Mouse (Mus musculus) limb, embryonic 14.5 days (tissue): ENCODE measurements around the gene Gm42417. TPM values are rescaled to one million over a fixed set of nuclear protein-coding genes. Genes with fewer than 3 reads are reported as not detected.

Source experiments
- ATAC-seq: fragments of 200-750 bp; cut with Nextera tagmentation; 2 replicates; pipeline ENCODE4 v1.8.0; 2017; ENCODE audit warnings: low read depth, moderate number of reproducible peaks, moderate TSS enrichment; ENCODE audit not compliant: low FRiP score
- DNase-seq: peaks from one replicate; pipeline ENCODE4 v3.0.0-alpha.2; 2015; ENCODE audit warnings: low spot score
- H3K27ac ChIP-seq: fragments of 300-500 bp; sonication (generic); replicated peaks from 2 replicates; pipeline ENCODE4 v1.5.1; 2014; ENCODE audit warnings: low read depth, mild to moderate bottlenecking, low read length, moderate library complexity, mixed read lengths
- H3K27me3 ChIP-seq: fragments of 300-500 bp; sonication (generic); 2 replicates; pipeline ENCODE4 v1.6.1; 2014; ENCODE audit warnings: low read length, mixed read lengths; ENCODE audit not compliant: control insufficient read depth, insufficient read depth
- H3K36me3 ChIP-seq: fragments of 300-500 bp; sonication (generic); 2 replicates; pipeline ENCODE4 v1.6.1; 2014; ENCODE audit warnings: mild to moderate bottlenecking, low read length, moderate library complexity, mixed read lengths; ENCODE audit not compliant: control insufficient read depth, insufficient read depth
- H3K4me1 ChIP-seq: fragments of 300-500 bp; sonication (generic); 2 replicates; pipeline ENCODE4 v1.6.1; 2014; ENCODE audit warnings: antibody characterized with exemption, low read length, mixed read lengths; ENCODE audit not compliant: control insufficient read depth, insufficient read depth
- H3K4me2 ChIP-seq: fragments of 300-500 bp; sonication (generic); replicated peaks from 2 replicates; pipeline ENCODE4 v1.6.1; 2014; ENCODE audit warnings: low read depth, mild to moderate bottlenecking, low read length, moderate library complexity; ENCODE audit not compliant: severe bottlenecking
- H3K4me3 ChIP-seq: fragments of 300-500 bp; sonication (generic); replicated peaks from 2 replicates; pipeline ENCODE4 v1.5.1; 2014; ENCODE audit warnings: low read length
- H3K9ac ChIP-seq: fragments of 300-500 bp; sonication (generic); 2 replicates; pipeline ENCODE4 v1.6.1; 2014; ENCODE audit warnings: mild to moderate bottlenecking, low read depth, low read length, moderate library complexity; ENCODE audit not compliant: severe bottlenecking
- H3K9me3 ChIP-seq: fragments of 300-500 bp; sonication (generic); 2 replicates; pipeline ENCODE4 v1.6.1; 2016; ENCODE audit warnings: low read length; ENCODE audit not compliant: control insufficient read depth
- POLR2A ChIP-seq: fragments of 200-500 bp; IDR thresholded peaks from 2 replicates; pipeline ENCODE4 v1.8.0; 2012; ENCODE audit warnings: inconsistent platforms, mild to moderate bottlenecking, moderate library complexity, borderline replicate concordance; ENCODE audit not compliant: insufficient read depth, insufficient read length; ENCODE audit errors: extremely low read depth
- WGBS: fragments of 180-500 bp; shearing (Covaris S2); extraction: QIAGEN DNeasy Blood & Tissue Kit; methylation state at CpG from one replicate; pipeline ENCODE4 v1.1.7; 2014; 5-methylcytosine and 5-hydroxymethylcytosine counted together
- polyA plus RNA-seq, 2 experiments: library from polyadenylated mRNA; depleted of rRNA in 1 of 2; stranded (reverse) in 1 of 2; unstranded in 1 of 2; fragments of >200 nt; fragmentation: Nextera tagmentation in 1 of 2; extraction: Ambion mirVana in 1 of 2; gene quantifications; 2 replicates each; pipeline versions ENCODE4 v1.2.1 to v1.2.3; 2012 to 2014

Gm42417 gene
- polyA plus RNA-seq, 2 experiments, result 0.47 TPM; not detected in 1

DNA sequence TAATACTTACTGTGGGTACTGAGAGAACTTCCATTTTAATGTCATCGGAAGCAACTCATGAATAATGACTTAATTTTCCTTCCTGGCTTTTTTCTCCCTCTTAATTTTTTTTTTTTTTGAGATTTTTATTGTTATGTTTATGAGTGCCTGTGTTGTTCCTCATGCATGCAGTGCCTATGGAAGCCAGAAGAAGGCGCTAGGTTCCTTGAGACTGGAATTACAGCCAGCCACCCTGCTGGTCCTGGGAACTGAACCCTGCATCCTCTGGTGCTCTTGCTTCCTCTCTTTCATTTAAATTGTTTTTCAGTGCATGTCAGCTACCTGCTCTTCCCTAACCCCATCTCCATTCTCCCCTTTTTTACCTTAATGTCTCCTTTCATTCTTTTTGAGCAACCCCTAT, 25.5 kb downstream of the Gm42417 start:
- H3K27me3 ChIP-seq, result no peaks in the 10 kb centered on the region
- H3K36me3 ChIP-seq, result peaks cover 22% of the 10 kb centered on the region
- peak; percentile 18 for DNase-seq
- peak overlapping the region; percentile 93 for H3K4me2 ChIP-seq
- H3K4me1 ChIP-seq, result peaks cover 19% of the 10 kb centered on the region
- ATAC-seq, result no peak
- peak overlapping the region; percentile 94 for H3K4me3 ChIP-seq
- TF ChIP-seq POLR2A, result no peak
- H3K9ac ChIP-seq, result no peak overlapping the region
- no peak overlapping the region for H3K27ac ChIP-seq
- no peaks in the 10 kb centered on the region for H3K9me3 ChIP-seq
- WGBS, result 40% methylated on average over 2 of the region's 2 CpGs

DNA sequence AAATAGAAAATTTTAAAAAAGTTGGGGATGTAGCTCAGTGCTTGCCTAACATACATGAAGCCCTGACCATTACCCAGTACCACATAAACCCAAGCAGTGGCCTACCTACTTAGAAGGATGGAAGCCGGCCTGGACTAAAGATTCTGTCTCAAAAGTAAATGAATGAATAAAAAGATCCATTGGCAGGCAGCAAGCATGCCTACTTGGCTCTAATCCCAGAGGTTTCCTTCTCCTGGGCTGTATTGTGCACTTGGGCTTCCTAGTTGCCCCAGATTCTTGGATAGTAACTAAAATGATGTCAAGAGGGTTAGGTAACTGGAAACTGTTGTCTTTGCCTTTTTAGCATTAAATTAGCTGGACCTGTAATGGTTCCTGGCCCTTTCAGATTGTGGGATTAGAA, 25.9 kb downstream of the Gm42417 start:
- ATAC-seq, result no peak
- DNase-seq, result peak; percentile 38
- Histone ChIP-seq H3K27me3 (no peaks in the 10 kb centered on the region), H3K4me1 (peaks cover 19% of the 10 kb centered on the region), H3K9me3 (no peaks in the 10 kb centered on the region), H3K9ac (peak overlapping the region; percentile 84), H3K4me3 (peak overlapping the region; percentile 94), H3K36me3 (peaks cover 19% of the 10 kb centered on the region), H3K27ac (no peak overlapping the region), H3K4me2 (peak overlapping the region; percentile 93)
- no peak for TF ChIP-seq POLR2A
- WGBS, result 0% methylated on average over 1 of the region's 1 CpGs

DNA sequence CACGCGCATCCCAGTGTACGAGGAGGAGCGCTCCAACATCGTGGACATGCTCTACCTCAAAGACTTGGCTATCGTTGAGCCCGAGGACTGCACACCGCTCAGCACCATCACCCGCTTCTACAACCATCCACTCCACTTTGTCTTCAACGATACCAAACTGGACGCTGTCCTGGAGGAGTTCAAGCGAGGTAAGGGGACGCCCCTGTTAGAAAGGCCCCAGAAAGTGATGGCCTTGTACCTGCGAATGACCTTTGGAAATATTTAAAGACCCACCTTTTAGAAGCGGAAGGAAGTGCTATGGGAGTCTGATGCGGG, 26.3 kb downstream of the Gm42417 start:
- Histone ChIP-seq H3K27me3 (no peaks in the 10 kb centered on the region), H3K4me2 (peak overlapping the region; percentile 93), H3K4me3 (peak overlapping the region; percentile 94), H3K9ac (peak overlapping the region; percentile 84), H3K36me3 (peaks cover 18% of the 10 kb centered on the region; the same call in 1 of the 2 replicates), H3K27ac (peak overlapping the region; percentile 99), H3K4me1 (peaks cover 19% of the 10 kb centered on the region), H3K9me3 (no peaks in the 10 kb centered on the region)
- TF ChIP-seq POLR2A, result no peak
- DNase-seq, result no peak
- ATAC-seq, result no peak
- WGBS, result 1% methylated on average over 16 of the region's 16 CpGs

- Histone ChIP-seq H3K4me1 (peaks cover 19% of the 10 kb centered on the region), H3K27ac (peak overlapping the region; percentile 99), H3K9me3 (no peaks in the 10 kb centered on the region), H3K4me2 (peak overlapping the region; percentile 93), H3K9ac (peak overlapping the region; percentile 84), H3K4me3 (peak overlapping the region; percentile 94), H3K36me3 (peaks cover 22% of the 10 kb centered on the region; the same call in 1 of the 2 replicates), H3K27me3 (no peaks in the 10 kb centered on the region)
- DNase-seq, result peak; percentile 22
- WGBS, result under 1% methylated on average over 42 of the region's 126 CpGs
- peak; percentile 70 for ATAC-seq
- no peak for TF ChIP-seq POLR2A
Observed at GRCm38 (mm10) chr1:36512089-36512965, 26.9 kb downstream of the Gm42417 start.

DNA sequence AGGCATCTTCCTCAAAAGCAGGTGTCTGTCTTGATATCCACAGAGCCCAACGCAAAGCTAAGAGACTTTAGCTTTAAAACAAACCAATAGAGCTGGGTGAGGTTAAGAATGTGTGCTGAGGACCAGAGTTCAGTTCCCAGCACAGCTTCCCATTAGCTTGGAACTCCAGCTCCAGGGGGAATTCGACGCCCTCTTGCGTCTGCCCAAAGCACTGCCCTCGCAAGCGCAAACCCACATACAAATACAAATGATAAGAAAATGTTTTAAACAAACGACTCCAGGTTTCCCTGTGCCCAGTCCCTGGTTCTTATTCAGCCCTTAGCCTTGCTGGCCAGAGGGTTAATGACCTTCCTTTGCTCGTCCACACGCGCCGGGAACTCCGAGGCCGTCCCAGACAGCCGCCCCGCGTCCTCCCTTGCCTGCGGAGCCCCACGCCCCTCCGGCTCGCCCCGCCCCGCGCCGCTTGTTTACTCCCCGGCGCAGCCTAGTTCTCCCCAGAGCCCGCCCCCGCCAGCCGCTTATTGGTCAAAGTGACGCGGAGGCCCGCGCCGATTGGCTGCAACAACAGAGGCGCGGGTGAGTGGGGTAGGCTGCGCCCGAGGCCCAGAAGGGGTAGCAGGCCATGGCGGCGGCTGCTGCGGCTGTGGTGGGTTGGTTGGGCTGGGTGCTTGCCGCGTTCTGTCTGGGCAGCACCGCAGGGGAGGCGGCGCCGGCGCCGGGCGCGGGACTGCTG, 27.8 kb downstream of the Gm42417 start, which contains the start of gene Cnnm3:
Gene Cnnm3 (plus strand): TSS at position 579 of the 733 bp plus-strand sequence.
- Histone ChIP-seq H3K4me1 (peaks cover 19% of the 10 kb centered on the region), H3K9me3 (no peaks in the 10 kb centered on the region), H3K27ac (peak within 1 kb of the TSS; percentile 99), H3K9ac (peak within 1 kb of the TSS; percentile 84), H3K36me3 (peaks cover 26% of the 10 kb centered on the region), H3K4me2 (peak within 1 kb of the TSS; percentile 93), H3K27me3 (no peaks in the 10 kb centered on the region), H3K4me3 (peak within 1 kb of the TSS; percentile 94)
- DNase-seq (peak; percentile 97), ATAC-seq (peak; percentile 98)
- peak; percentile 83 for TF ChIP-seq POLR2A
- 3% methylated on average over 38 of the region's 51 CpGs for WGBS
